Mouse (Mus musculus) hindbrain, postnatal 0 days (tissue): ENCODE measurements at regions not wholly inside any gene's neighbourhood (a gene's known extent, or its start where the extent isn't known, plus 50 kb on each side); places are given as distances from the start of the nearest gene placed in this dataset.

Experiments
- ATAC-seq: fragments of 200-750 bp; cut with Nextera tagmentation; 2 replicates; pipeline ENCODE4 v1.8.0; 2017; ENCODE audit warnings: mild to moderate bottlenecking, moderate TSS enrichment, moderate library complexity
- DNase-seq: peaks from one replicate; pipeline ENCODE4 v3.0.0-alpha.2; 2015; ENCODE audit warnings: low spot score
- H3K27ac ChIP-seq: fragments of 300-500 bp; sonication (generic); 2 replicates; pipeline ENCODE4 v1.5.1; 2014; ENCODE audit warnings: mild to moderate bottlenecking
- H3K27me3 ChIP-seq: fragments of 300-500 bp; sonication (generic); 2 replicates; pipeline ENCODE4 v1.6.1; 2014; ENCODE audit warnings: low read length, mixed read lengths; ENCODE audit not compliant: insufficient read depth
- H3K36me3 ChIP-seq: fragments of 300-500 bp; sonication (generic); 2 replicates; pipeline ENCODE4 v1.6.1; 2014; ENCODE audit warnings: low read length, mixed read lengths; ENCODE audit not compliant: insufficient read depth
- H3K4me1 ChIP-seq: fragments of 300-500 bp; sonication (generic); 2 replicates; pipeline ENCODE4 v1.6.1; 2014; ENCODE audit warnings: antibody characterized with exemption, low read length, mixed read lengths; ENCODE audit not compliant: insufficient read depth
- H3K4me2 ChIP-seq: fragments of 300-500 bp; sonication (generic); 2 replicates; pipeline ENCODE4 v1.6.1; 2014; ENCODE audit warnings: low read depth, mild to moderate bottlenecking, low read length, moderate library complexity, mixed read lengths
- H3K4me3 ChIP-seq: fragments of 300-500 bp; sonication (generic); 2 replicates; pipeline ENCODE4 v1.5.1; 2014; ENCODE audit warnings: low read length
- H3K9ac ChIP-seq: fragments of 300-500 bp; sonication (generic); replicated peaks from 2 replicates; pipeline ENCODE4 v1.6.1; 2014; ENCODE audit warnings: mild to moderate bottlenecking, low read length, moderate library complexity, mixed read lengths
- H3K9me3 ChIP-seq: fragments of 300-500 bp; sonication (generic); 2 replicates; pipeline ENCODE4 v1.6.1; 2016; ENCODE audit warnings: low read length, mixed read lengths
- CTCF ChIP-seq: IDR thresholded peaks from 2 replicates; pipeline ENCODE4 v1.5.1; 2016; ENCODE audit warnings: antibody characterized with exemption, control low read depth, low read depth
- WGBS: fragments of 180-500 bp; shearing (Covaris S2); extraction: QIAGEN DNeasy Blood & Tissue Kit; methylation state at CpG from one replicate; pipeline ENCODE4 v1.1.7; 2014; 5-methylcytosine and 5-hydroxymethylcytosine counted together

DNA sequence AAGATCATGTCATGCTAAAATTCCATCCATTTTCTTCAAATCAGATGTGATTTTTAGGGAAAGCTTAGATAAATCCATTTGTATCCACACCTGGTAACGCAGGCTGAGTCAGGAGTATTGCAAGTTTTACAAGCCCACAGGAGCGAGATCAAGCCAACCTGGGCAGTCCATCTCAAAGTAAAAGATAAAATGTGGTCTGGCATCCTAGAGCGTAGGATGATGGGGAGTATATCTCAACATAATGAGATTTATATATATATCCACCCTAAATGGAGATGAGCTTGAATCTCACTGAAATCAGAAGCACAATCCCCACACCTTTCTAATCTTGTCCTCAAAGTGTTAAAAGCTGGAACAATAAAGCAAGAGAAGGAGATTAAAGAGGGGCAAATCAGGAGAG lies 124.6 kb downstream of the Atp23 start:
- Histone ChIP-seq H3K4me1 (no peaks in the 10 kb centered on the region), H3K27me3 (no peaks in the 10 kb centered on the region), H3K9ac (no peak overlapping the region), H3K4me2 (no peak overlapping the region), H3K27ac (no peak overlapping the region), H3K4me3 (no peak overlapping the region), H3K36me3 (no peaks in the 10 kb centered on the region), H3K9me3 (peaks cover 2% of the 10 kb centered on the region; the same call in 1 of the 2 replicates)
- no peak for ATAC-seq
- TF ChIP-seq CTCF, result no peak
- no peak for DNase-seq
- 85% methylated on average over 3 of the region's 3 CpGs for WGBS

DNA sequence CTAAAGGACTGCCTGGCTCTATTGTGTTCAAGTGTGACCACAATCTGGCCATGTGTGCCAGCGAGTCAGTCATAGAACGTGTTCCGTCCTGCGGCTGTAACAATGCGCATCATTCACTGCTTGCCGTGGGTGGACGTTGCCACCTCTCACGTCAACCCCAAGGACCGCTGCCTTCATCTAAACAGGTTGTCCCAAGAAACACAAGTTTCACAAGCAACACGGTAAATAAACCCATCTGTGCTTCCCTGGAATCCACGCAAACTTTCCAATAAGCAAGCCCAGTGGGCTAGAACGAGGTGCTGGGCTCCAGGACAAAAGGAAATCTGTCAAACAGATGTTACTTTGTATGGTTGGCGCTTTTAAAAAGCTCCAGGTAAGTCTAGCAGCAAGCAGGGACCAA lies 125.2 kb downstream of the Atp23 start:
- DNase-seq (no peak), ATAC-seq (no peak)
- no peak for TF ChIP-seq CTCF
- WGBS, result 53% methylated on average over 13 of the region's 13 CpGs
- no peak overlapping the region for H3K27ac ChIP-seq
- H3K4me3 ChIP-seq, result no peak overlapping the region
- no peaks in the 10 kb centered on the region for H3K36me3 ChIP-seq
- H3K9ac ChIP-seq, result no peak overlapping the region
- peaks cover 2% of the 10 kb centered on the region; the same call in 1 of the 2 replicates for H3K9me3 ChIP-seq
- no peaks in the 10 kb centered on the region for H3K27me3 ChIP-seq
- H3K4me1 ChIP-seq, result no peaks in the 10 kb centered on the region
- H3K4me2 ChIP-seq, result no peak overlapping the region

DNA sequence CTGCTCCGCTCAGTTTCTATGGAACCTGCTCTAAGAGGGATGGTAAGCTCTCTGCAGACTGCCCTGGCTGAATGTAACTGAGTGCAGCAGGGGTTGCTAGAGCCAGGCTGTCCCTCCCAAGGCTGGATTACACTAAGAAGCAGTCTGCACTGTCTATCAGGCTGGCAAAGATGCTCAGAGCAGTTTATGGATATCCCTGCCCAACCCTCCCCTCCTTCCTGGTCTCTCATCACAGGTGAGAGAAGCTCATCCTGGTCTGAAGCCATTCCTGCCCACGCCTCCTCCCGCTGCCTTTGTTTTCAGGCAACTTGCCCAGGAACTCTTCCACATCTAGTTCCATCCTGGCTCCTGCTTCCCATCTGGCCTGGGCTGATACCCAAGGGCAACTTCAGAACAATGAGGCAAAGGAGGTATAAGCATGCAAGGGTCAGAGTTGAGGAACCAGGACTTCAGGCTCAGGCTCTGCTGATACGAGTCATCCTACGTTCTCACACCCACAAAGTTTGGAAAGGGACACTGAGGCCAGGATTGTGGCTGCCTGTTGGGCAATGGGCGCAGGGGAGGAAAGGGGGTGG lies 130.6 kb downstream of the Atp23 start:
- no peak overlapping the region for H3K9ac ChIP-seq
- H3K27me3 ChIP-seq, result no peaks in the 10 kb centered on the region
- no peaks in the 10 kb centered on the region for H3K4me1 ChIP-seq
- DNase-seq, result no peak
- no peaks in the 10 kb centered on the region for H3K9me3 ChIP-seq
- TF ChIP-seq CTCF, result no peak
- no peaks in the 10 kb centered on the region for H3K36me3 ChIP-seq
- no peak overlapping the region for H3K27ac ChIP-seq
- no peak overlapping the region for H3K4me2 ChIP-seq
- H3K4me3 ChIP-seq, result no peak overlapping the region
- no peak for ATAC-seq
- WGBS, result 68% methylated on average over 6 of the region's 6 CpGs

DNA sequence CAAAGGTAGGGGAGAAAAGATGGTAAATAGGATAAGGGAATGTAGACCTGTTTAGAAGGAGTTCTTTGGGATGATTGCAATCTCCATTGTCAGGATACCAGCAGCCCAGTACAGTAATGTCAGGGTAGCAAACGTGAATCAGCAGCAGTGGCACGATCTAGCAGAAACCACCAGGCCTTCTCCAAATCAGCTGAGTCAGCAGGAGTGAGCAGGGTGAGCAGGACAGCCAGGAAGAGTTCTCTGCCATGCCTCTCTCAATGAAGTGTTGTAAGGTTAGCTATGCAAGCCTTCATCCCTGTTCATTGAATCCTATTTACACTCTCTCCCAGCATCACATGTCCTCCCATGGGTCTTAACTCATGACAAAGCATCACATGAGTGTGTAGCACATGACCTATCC lies 135.5 kb downstream of the Atp23 start:
- no peak overlapping the region for H3K4me2 ChIP-seq
- DNase-seq (no peak), ATAC-seq (no peak)
- no peaks in the 10 kb centered on the region for H3K36me3 ChIP-seq
- H3K4me1 ChIP-seq, result no peaks in the 10 kb centered on the region
- no peaks in the 10 kb centered on the region for H3K27me3 ChIP-seq
- no peak overlapping the region for H3K27ac ChIP-seq
- H3K9me3 ChIP-seq, result no peaks in the 10 kb centered on the region
- WGBS, result 82% methylated on average over 2 of the region's 2 CpGs
- H3K4me3 ChIP-seq, result no peak overlapping the region
- no peak for TF ChIP-seq CTCF
- no peak overlapping the region for H3K9ac ChIP-seq

DNA sequence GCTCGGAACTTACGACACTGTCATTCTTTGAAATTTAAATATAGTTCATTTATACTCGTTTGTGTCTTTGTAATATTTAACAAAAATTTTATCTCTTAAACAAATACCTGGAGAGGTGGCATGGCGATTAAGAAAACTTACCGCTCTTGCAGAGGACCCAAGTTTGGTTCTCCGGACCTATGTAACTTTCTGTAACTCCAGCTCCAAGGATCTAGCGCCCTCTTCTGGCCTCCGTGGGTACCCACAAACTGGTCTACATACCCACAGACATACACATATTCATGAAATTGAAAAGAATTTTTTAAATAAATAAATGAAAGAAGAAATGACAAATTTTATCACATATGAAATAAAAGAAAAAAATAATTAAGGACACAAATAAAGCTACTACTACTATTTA lies 136.4 kb downstream of the Atp23 start:
- H3K9me3 ChIP-seq, result no peaks in the 10 kb centered on the region
- 77% methylated on average over 8 of the region's 8 CpGs for WGBS
- no peaks in the 10 kb centered on the region for H3K36me3 ChIP-seq
- no peak for TF ChIP-seq CTCF
- no peak overlapping the region for H3K9ac ChIP-seq
- H3K4me2 ChIP-seq, result no peak overlapping the region
- no peaks in the 10 kb centered on the region for H3K4me1 ChIP-seq
- no peaks in the 10 kb centered on the region for H3K27me3 ChIP-seq
- no peak for ATAC-seq
- DNase-seq, result no peak
- H3K4me3 ChIP-seq, result no peak overlapping the region
- H3K27ac ChIP-seq, result no peak overlapping the region

DNA sequence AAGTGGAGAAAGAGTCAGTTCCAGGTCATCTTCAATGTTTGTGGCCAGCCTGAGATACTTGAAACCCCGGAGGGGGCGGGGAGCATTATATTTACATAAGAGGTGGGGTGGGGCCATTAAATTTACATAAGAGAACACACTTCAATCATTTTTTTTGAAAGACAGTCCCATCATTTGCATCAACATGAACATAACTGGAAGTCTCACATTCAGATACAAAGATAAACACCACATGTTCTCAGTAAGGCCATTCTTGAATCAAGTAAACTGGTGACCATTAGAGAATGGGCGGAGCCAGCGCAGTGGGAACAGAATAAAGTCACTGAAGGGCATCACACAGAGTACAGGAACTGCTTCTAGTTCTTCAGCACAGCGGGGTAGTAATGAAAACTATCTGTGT lies 137.2 kb downstream of the Atp23 start:
- Histone ChIP-seq H3K4me3 (no peak overlapping the region), H3K9me3 (no peaks in the 10 kb centered on the region), H3K27me3 (no peaks in the 10 kb centered on the region), H3K36me3 (no peaks in the 10 kb centered on the region), H3K4me2 (no peak overlapping the region), H3K27ac (no peak overlapping the region), H3K9ac (no peak overlapping the region), H3K4me1 (no peaks in the 10 kb centered on the region)
- no peak for ATAC-seq
- 75% methylated on average over 5 of the region's 5 CpGs for WGBS
- DNase-seq, result no peak
- no peak for TF ChIP-seq CTCF

DNA sequence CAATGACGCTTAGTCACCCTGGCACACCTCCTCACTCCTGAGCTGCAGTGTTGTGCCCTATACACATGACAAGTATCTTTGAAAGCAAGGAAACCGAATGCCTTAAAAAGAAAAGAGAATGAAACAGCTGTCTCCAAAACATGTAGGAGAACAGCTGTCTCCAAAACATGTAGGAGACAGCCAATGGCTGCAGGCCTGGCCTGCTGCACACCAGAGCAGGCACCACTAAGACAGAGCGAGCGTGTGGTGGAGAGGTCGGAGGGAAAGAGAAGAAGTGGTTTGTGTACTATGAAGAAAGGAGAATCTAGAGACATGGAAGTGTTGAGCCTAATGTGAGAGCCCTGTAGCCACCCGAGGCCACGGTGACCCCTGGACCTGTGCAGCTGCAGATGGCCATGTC lies 142.5 kb downstream of the Atp23 start:
- no peak overlapping the region for H3K4me3 ChIP-seq
- no peak overlapping the region for H3K9ac ChIP-seq
- H3K4me2 ChIP-seq, result no peak overlapping the region
- H3K36me3 ChIP-seq, result no peaks in the 10 kb centered on the region
- H3K27ac ChIP-seq, result no peak overlapping the region
- TF ChIP-seq CTCF, result no peak
- no peaks in the 10 kb centered on the region for H3K4me1 ChIP-seq
- no peak for ATAC-seq
- no peaks in the 10 kb centered on the region for H3K27me3 ChIP-seq
- WGBS, result 84% methylated on average over 7 of the region's 7 CpGs
- H3K9me3 ChIP-seq, result no peaks in the 10 kb centered on the region
- no peak for DNase-seq
